Mouse (Mus musculus) midbrain, embryonic 16.5 days (tissue): ENCODE results near the gene Nkain2. TPM values are rescaled to one million over a fixed set of nuclear protein-coding genes. Genes with fewer than 3 reads are reported as not detected.

ENCODE experiments used
- ATAC-seq: fragments of 200-750 bp; cut with Nextera tagmentation; 2 replicates; pipeline ENCODE4 v1.8.0; 2017; ENCODE audit warnings: moderate TSS enrichment
- H3K27ac ChIP-seq: fragments of 300-500 bp; sonication (generic); 2 replicates; pipeline ENCODE4 v1.5.1; 2014; ENCODE audit warnings: mild to moderate bottlenecking, low read length, mixed read lengths
- H3K27me3 ChIP-seq: fragments of 300-500 bp; sonication (generic); 2 replicates; pipeline ENCODE4 v1.6.1; 2014; ENCODE audit warnings: low read depth, low read length, mixed read lengths; ENCODE audit not compliant: control insufficient read depth, insufficient read depth
- H3K36me3 ChIP-seq: fragments of 300-500 bp; sonication (generic); 2 replicates; pipeline ENCODE4 v1.6.1; 2014; ENCODE audit warnings: mild to moderate bottlenecking, low read length, moderate library complexity, mixed read lengths; ENCODE audit not compliant: control insufficient read depth, insufficient read depth
- H3K4me1 ChIP-seq: fragments of 300-500 bp; sonication (generic); 2 replicates; pipeline ENCODE4 v1.6.1; 2014; ENCODE audit warnings: mild to moderate bottlenecking, low read length, mixed read lengths; ENCODE audit not compliant: control insufficient read depth, insufficient read depth
- H3K4me2 ChIP-seq: fragments of 300-500 bp; sonication (generic); 2 replicates; pipeline ENCODE4 v1.6.1; 2014; ENCODE audit warnings: mild to moderate bottlenecking, low read length, mixed read lengths
- H3K4me3 ChIP-seq: fragments of 300-500 bp; sonication (generic); 2 replicates; pipeline ENCODE4 v1.5.1; 2014; ENCODE audit warnings: low read depth, mild to moderate bottlenecking, low read length, moderate library complexity, mixed read lengths
- H3K9ac ChIP-seq: fragments of 300-500 bp; sonication (generic); 2 replicates; pipeline ENCODE4 v1.6.1; 2014; ENCODE audit warnings: low read depth, low read length, mixed read lengths
- H3K9me3 ChIP-seq: fragments of 300-500 bp; sonication (generic); replicated peaks from 2 replicates; pipeline ENCODE4 v1.6.1; 2014; ENCODE audit warnings: mild to moderate bottlenecking, low read length, mixed read lengths; ENCODE audit not compliant: control insufficient read depth, poor library complexity, severe bottlenecking
- WGBS: fragments of 180-500 bp; shearing (Covaris S2); extraction: QIAGEN DNeasy Blood & Tissue Kit; methylation state at CpG from one replicate; pipeline ENCODE4 v1.1.7; 2014; 5-methylcytosine and 5-hydroxymethylcytosine counted together
- polyA plus RNA-seq: library from polyadenylated mRNA; unstranded; fragments of >200 nt; fragmentation: Nextera tagmentation; extraction: Ambion mirVana; gene quantifications from 2 replicates; pipeline ENCODE4 v1.2.1, GENCODE M21; 2015

Nkain2 gene
- polyA plus RNA-seq, 1 experiment from 2014 or later: 15.2 TPM

DNA sequence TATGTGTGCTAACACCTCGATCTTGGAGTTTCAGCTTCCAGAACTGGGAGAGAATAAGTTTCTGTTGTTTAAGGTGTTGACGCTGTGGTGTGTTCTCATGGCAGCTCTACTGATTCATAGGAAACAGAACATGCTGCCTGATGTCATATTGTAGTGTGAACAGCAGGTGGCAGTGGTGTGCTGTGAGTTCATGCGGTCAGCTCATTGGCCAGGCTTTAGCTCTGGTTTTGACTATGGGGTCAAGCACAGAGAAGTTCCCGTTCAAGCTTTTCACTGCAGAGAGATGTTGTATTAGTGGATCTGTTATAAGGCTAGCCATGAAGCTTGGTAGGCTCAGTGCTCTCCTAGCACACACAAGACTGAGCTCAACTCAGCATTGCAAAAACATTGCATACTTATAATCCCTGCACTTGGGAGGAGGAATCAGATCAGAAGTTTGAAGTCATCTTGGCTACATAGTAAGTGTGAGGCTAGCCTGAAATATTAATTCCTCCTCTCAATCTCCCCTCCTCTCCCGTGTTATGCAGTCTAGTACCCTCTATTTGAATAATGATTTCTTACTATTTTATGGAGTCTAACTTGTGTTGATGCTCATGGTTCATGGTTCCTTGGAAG lies 1147.7 kb downstream of the Nkain2 start:
- no peak overlapping the region for H3K9ac ChIP-seq
- WGBS: 19% methylated on average over 5 of the region's 5 CpGs
- ATAC-seq: peak; percentile 93
- no peak overlapping the region for H3K27ac ChIP-seq
- no peaks in the 10 kb centered on the region for H3K4me1 ChIP-seq
- H3K4me2 ChIP-seq: no peak overlapping the region
- H3K4me3 ChIP-seq: no peak overlapping the region
- H3K9me3 ChIP-seq: no peaks in the 10 kb centered on the region
- no peaks in the 10 kb centered on the region for H3K36me3 ChIP-seq
- no peaks in the 10 kb centered on the region for H3K27me3 ChIP-seq

DNA sequence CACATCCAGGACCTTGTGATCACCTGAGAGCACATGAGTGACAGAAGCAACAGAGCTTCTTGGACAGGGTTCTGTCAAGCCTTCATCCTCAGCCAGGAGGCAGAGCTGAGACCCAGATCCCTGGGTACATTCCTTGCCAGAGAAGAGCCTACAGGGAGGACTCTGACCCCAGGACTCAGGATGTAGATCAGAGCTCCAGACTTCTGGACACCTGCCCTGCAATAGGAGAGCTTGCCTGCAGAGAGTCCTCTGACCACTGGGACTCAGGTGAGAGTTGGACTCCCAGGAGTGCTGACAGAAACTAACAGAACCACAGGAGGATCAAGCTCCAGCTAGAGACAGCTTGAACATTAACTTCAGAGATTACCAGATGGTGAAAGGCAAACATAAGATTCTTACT lies 1162.2 kb downstream of the Nkain2 start:
- no peaks in the 10 kb centered on the region for H3K27me3 ChIP-seq
- H3K9me3 ChIP-seq: no peaks in the 10 kb centered on the region
- H3K36me3 ChIP-seq: no peaks in the 10 kb centered on the region
- H3K4me1 ChIP-seq: no peaks in the 10 kb centered on the region
- no peak overlapping the region for H3K4me2 ChIP-seq
- H3K4me3 ChIP-seq: no peak overlapping the region
- H3K9ac ChIP-seq: no peak overlapping the region
- no peak overlapping the region for H3K27ac ChIP-seq
- no peak for ATAC-seq

DNA sequence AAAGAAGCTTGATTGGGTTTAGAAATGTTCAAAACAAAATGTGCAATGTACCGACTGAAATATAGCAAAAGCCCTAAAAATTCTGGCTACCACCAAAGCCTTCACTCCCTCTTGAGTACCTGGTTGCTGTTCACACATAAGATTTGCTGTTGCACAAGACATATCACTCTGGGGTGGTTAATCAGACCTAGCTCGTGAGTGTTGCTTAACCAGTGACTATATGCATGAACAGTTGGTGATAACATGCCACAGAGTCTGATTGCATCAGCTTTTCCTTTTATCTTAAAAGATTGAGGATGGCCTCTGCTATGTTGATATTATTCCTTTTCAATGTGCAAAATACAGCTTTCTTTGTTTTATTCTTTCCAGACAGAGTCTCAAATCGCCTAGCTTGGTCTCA lies 1243.0 kb downstream of the Nkain2 start:
- no peaks in the 10 kb centered on the region for H3K4me1 ChIP-seq
- H3K9ac ChIP-seq: no peak overlapping the region
- no peak overlapping the region for H3K27ac ChIP-seq
- no peaks in the 10 kb centered on the region for H3K36me3 ChIP-seq
- no peak for ATAC-seq
- WGBS: 86% methylated on average over 3 of the region's 3 CpGs
- H3K4me2 ChIP-seq: no peak overlapping the region
- H3K27me3 ChIP-seq: no peaks in the 10 kb centered on the region
- no peak overlapping the region for H3K4me3 ChIP-seq
- no peaks in the 10 kb centered on the region for H3K9me3 ChIP-seq

- ATAC-seq: no peak
- no peaks in the 10 kb centered on the region for H3K27me3 ChIP-seq
- no peaks in the 10 kb centered on the region for H3K36me3 ChIP-seq
- WGBS: 27% methylated on average over 1 of the region's 1 CpGs
- H3K4me1 ChIP-seq: no peaks in the 10 kb centered on the region
- H3K4me3 ChIP-seq: no peak overlapping the region
- no peak overlapping the region for H3K9ac ChIP-seq
- no peaks in the 10 kb centered on the region for H3K9me3 ChIP-seq
- no peak overlapping the region for H3K4me2 ChIP-seq
- H3K27ac ChIP-seq: no peak overlapping the region
Observed at GRCm38 (mm10) chr10:31646083-31646482, 1244.2 kb downstream of the Nkain2 start.

Other genes with a start within 250 kb of the Nkain2 start
- gene Trdn, start 190.1 kb upstream of the Nkain2 start, polyA plus RNA-seq: 0.13 TPM in 1 of 2 replicates, not detected in the other